Mouse (Mus musculus) heart, adult 2 months (tissue): ENCODE results near the gene Top2a. TPM values are rescaled to one million over a fixed set of nuclear protein-coding genes. Genes with fewer than 3 reads are reported as not detected.

Source experiments
- DNase-seq, 2 experiments: peaks; one replicate each; pipeline ENCODE4 v3.0.0; 2021
- H3K27ac ChIP-seq: fragments of 200-600 bp; 2 replicates; pipeline ENCODE4 v1.8.1; 2022
- H3K27me3 ChIP-seq: fragments of 200-500 bp; 2 replicates; pipeline ENCODE4 v1.6.1; 2012; ENCODE audit warnings: mild to moderate bottlenecking, low read length, inconsistent platforms, mixed read lengths; ENCODE audit not compliant: control insufficient read depth, insufficient read depth
- H3K36me3 ChIP-seq: fragments of 200-500 bp; 2 replicates; pipeline ENCODE4 v1.6.1; 2012; ENCODE audit warnings: low read length, inconsistent platforms; ENCODE audit not compliant: control insufficient read depth, insufficient read depth
- H3K4me1 ChIP-seq: fragments of 200-500 bp; 2 replicates; pipeline ENCODE4 v1.6.1; 2011; ENCODE audit warnings: low read length; ENCODE audit not compliant: control insufficient read depth, insufficient read depth
- H3K4me3 ChIP-seq: fragments of 200-600 bp; 2 replicates; pipeline ENCODE4 v1.8.1; 2022
- H3K79me2 ChIP-seq: fragments of 200-500 bp; replicated peaks from 2 replicates; pipeline ENCODE4 v1.6.1; 2012; ENCODE audit warnings: mild to moderate bottlenecking, inconsistent platforms, low read length, moderate library complexity, mixed read lengths; ENCODE audit not compliant: control insufficient read depth, insufficient read depth
- H3K9ac ChIP-seq: fragments of 200-500 bp; 2 replicates; pipeline ENCODE4 v1.6.1; 2012; ENCODE audit warnings: low read depth, mild to moderate bottlenecking, control low read depth, inconsistent platforms, low read length, mixed read lengths
- CTCF ChIP-seq: fragments of 200-600 bp; IDR thresholded peaks from 2 replicates; pipeline ENCODE4 v1.8.1; 2022; ENCODE audit warnings: antibody characterized with exemption, mild to moderate bottlenecking, moderate library complexity
- EP300 ChIP-seq: fragments of 200-500 bp; IDR thresholded peaks from 2 replicates; pipeline ENCODE4 v1.6.1; 2011; ENCODE audit warnings: low read depth, low read length, control low read depth; ENCODE audit not compliant: insufficient read depth
- POLR2A ChIP-seq: fragments of 200-500 bp; IDR thresholded peaks from 2 replicates; pipeline ENCODE4 v1.6.1; 2011; ENCODE audit warnings: mild to moderate bottlenecking, low read depth, low read length, control low read depth; ENCODE audit not compliant: insufficient read depth
- WGBS: fragments of 180-500 bp; shearing (Covaris S2); methylation state at CpG from one replicate; pipeline ENCODE4 v1.1.7; 2018; 5-methylcytosine and 5-hydroxymethylcytosine counted together
- intact Hi-C: fragments of 180-260 bp; cut with DNase I; formaldehyde crosslinking; loops from one replicate; pipeline ENCODE4 v1.15.1; 2025
- polyA plus RNA-seq: library from polyadenylated mRNA; depleted of rRNA; stranded (reverse); fragments of >200 nt; gene quantifications from 2 replicates; pipeline ENCODE4 v1.2.3, GENCODE M21; 2012
- total RNA-seq, 2 experiments: library from RNA; stranded (reverse); gene quantifications; 2 replicates each; pipeline ENCODE4 v1.2.3; 2021

Gene Top2a
- total and polyA plus RNA-seq, 3 experiments = 0.27 to 2.3 (median 1.4) TPM

- intact Hi-C loops = loop anchor here (5.0 kb wide), 1 partner anchor 58 kb away; no protein-coding TSS in a partner anchor
- no peak for TF ChIP-seq POLR2A
- no peak for TF ChIP-seq CTCF
- TF ChIP-seq EP300 = no peak
- Histone ChIP-seq H3K9ac (no peak overlapping the region), H3K79me2 (no peaks in the 10 kb centered on the region), H3K36me3 (no peaks in the 10 kb centered on the region), H3K4me3 (no peak overlapping the region), H3K27me3 (no peaks in the 10 kb centered on the region; the same call in 1 of the 2 replicates), H3K27ac (no peak overlapping the region), H3K4me1 (peaks cover 2% of the 10 kb centered on the region)
- 51% methylated on average over 5 of the region's 5 CpGs for WGBS
- no peak for DNase-seq
Observed at GRCm38 (mm10) chr11:98979356-98979755, 44.6 kb downstream of the Top2a start.

DNA sequence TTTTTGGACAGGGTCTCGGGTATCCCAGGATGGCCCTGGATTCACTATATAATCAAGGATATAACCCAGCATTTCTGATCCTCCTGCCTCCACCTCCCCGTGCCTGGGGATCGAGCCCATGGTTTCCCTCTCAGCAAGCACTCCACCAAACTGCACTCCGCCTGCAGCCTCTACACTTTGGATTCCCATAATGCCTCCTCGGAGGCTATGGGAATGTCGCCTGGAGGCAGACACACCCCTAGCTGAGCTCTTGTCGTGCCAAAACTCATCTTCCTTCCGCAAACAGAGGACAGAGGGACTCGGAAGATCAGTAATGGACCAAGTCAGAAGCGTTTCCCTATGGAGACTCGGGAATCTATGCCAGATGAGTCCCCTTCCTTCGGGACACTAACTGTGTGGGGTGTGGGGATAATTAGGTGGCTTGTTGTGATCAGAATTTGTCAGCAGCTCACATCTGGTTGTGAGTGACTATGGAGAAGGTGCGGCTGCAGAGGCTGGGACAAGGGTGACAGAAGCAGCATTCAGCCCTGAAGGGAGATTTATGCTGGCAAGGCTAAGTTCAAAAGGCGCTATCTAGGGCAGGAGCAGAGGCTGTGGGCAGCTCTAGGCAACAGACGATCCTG is 45.4 kb downstream of the Top2a start:
- TF ChIP-seq EP300 (no peak), CTCF (no peak), POLR2A (no peak)
- H3K4me1 ChIP-seq = peaks cover 2% of the 10 kb centered on the region
- no peak overlapping the region for H3K4me3 ChIP-seq
- intact Hi-C loops = loop anchor here (5.0 kb wide), 1 partner anchor 59 kb away; no protein-coding TSS in a partner anchor
- H3K27me3 ChIP-seq = no peaks in the 10 kb centered on the region; the same call in 1 of the 2 replicates
- H3K79me2 ChIP-seq = no peaks in the 10 kb centered on the region
- no peak overlapping the region for H3K27ac ChIP-seq
- H3K36me3 ChIP-seq = no peaks in the 10 kb centered on the region
- WGBS = 54% methylated on average over 15 of the region's 15 CpGs
- no peak overlapping the region for H3K9ac ChIP-seq
- no peak for DNase-seq

GRCm38 (mm10) chr11:98974871-98975719 is 48.9 kb downstream of the Top2a start:
- no peaks in the 10 kb centered on the region for H3K27me3 ChIP-seq
- no peak overlapping the region for H3K4me3 ChIP-seq
- no peak overlapping the region for H3K9ac ChIP-seq
- WGBS = 49% methylated on average over 5 of the region's 5 CpGs
- no peaks in the 10 kb centered on the region for H3K79me2 ChIP-seq
- DNase-seq = peak; percentile 73 to 82
- no peaks in the 10 kb centered on the region; the same call in 1 of the 2 replicates for H3K4me1 ChIP-seq
- intact Hi-C loops = loop anchor here (1.0 to 5.0 kb wide), 4 partner anchors 62 to 176 kb away; partner anchors contain the start of gene Wipf2
- TF ChIP-seq CTCF (peak; percentile 85), POLR2A (no peak), EP300 (peak; percentile 76; the same call in 1 of the 2 replicates)
- H3K36me3 ChIP-seq = no peaks in the 10 kb centered on the region
- H3K27ac ChIP-seq = no peak overlapping the region

DNA sequence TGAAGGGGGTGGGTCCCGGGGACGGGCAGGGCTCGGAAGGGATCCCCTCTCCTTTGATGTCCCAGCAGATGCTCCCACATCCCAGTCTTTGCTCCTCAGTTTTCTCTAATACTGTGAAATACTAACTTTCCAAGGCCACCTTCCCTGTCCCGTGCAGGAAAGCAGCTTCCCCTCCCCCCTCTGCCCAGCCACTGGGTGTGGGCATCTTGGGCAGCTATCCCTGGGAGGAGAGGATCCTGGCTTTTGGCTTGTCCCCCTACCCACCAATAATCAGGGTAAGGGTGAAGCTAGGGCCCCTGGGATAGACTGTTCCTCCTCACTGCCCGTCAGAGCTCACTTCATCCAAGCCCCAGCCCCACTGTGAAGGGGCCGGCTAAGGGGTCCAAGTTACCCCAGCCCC is 49.8 kb downstream of the Top2a start:
- Histone ChIP-seq H3K4me1 (peaks cover 2% of the 10 kb centered on the region), H3K27me3 (no peaks in the 10 kb centered on the region), H3K79me2 (no peaks in the 10 kb centered on the region), H3K27ac (no peak overlapping the region), H3K4me3 (no peak overlapping the region), H3K9ac (no peak overlapping the region), H3K36me3 (no peaks in the 10 kb centered on the region)
- no peak for TF ChIP-seq EP300
- TF ChIP-seq CTCF = no peak
- WGBS = 82% methylated on average over 6 of the region's 6 CpGs
- DNase-seq = no peak
- intact Hi-C loops = loop anchor here (2.0 to 5.0 kb wide), 2 partner anchors 112 to 177 kb away; partner anchors contain the start of gene Wipf2

DNA sequence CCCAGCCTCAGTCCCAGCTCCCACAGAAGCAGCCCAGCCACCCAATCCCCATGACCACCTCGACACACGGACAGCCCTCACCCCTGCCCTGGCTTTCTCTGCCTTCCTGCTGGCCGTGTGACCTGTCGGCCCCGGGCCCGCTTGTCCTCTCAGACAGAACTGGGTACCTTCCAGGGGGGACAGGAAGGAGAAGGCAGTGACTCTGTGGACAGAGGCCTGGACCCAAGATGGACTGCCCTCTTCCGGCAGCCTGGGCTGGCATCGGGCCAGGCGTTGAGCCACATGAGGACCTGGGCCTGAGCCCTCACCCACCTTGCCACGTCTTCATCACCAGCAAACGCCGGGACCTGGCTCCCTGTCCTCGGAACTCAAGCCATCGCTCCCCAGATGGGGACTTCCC is 50.4 kb downstream of the Top2a start:
- 0 out of 2 replicates have a peak, but pooled peaks have one; percentile 21 for TF ChIP-seq CTCF
- no peak for TF ChIP-seq EP300
- intact Hi-C loops = loop anchor here (5.0 kb wide), 1 partner anchor 111 kb away; the partner anchor contains the start of gene Wipf2
- Histone ChIP-seq H3K79me2 (no peaks in the 10 kb centered on the region), H3K36me3 (no peaks in the 10 kb centered on the region), H3K4me1 (peaks cover 3% of the 10 kb centered on the region), H3K4me3 (no peak overlapping the region), H3K9ac (no peak overlapping the region), H3K27ac (no peak overlapping the region), H3K27me3 (no peaks in the 10 kb centered on the region)
- 56% methylated on average over 14 of the region's 14 CpGs for WGBS
- peak; percentile 36 to 47 for DNase-seq
